Mouse (Mus musculus): Measurements from ENCODE around the gene Gsta3. TPM values are rescaled to one million over a fixed set of nuclear protein-coding genes. Genes with fewer than 3 reads are reported as not detected.
"Not testable (repeated sequence)": the region's sequence is repeated elsewhere in the genome, so short reads cannot be mapped to it uniquely, and the experiment has no call there.

Gene Gsta3
- polyA plus RNA-seq, 2 experiments = 1.6 to 1.8 TPM

GRCm38 (mm10) chr1:21227756-21228395, 12.5 kb upstream of the Gsta3 start:
- no peak for TF ChIP-seq POLR2A (IDR thresholded peaks at IDR 0.05; ENCODE audit: borderline replicate concordance, extremely low read depth, insufficient read depth, insufficient read length)
- H3K4me2 ChIP-seq (replicated peaks; ENCODE audit: low read depth, low read length, severe bottlenecking) = no peak overlapping the region
- H3K4me1 ChIP-seq (ENCODE audit: control insufficient read depth, insufficient read depth, low read length) = no peaks in the 10 kb centered on the region
- H3K27ac ChIP-seq (replicated peaks; ENCODE audit: low read depth, low read length) = no peak overlapping the region
- 84% methylated on average over 6 of the region's 6 CpGs for WGBS
- DNase-seq (ENCODE audit: low spot score) = no peak
- no peaks in the 10 kb centered on the region for H3K36me3 ChIP-seq (ENCODE audit: control insufficient read depth, insufficient read depth, low read length)
- H3K4me3 ChIP-seq (replicated peaks; ENCODE audit: low read length) = no peak overlapping the region
- H3K9me3 ChIP-seq (ENCODE audit: control insufficient read depth, low read length) = no peaks in the 10 kb centered on the region
- H3K27me3 ChIP-seq (ENCODE audit: control insufficient read depth, insufficient read depth, low read length) = no peaks in the 10 kb centered on the region
- no peak for ATAC-seq (ENCODE audit: low FRiP score, low read depth)
- no peak overlapping the region for H3K9ac ChIP-seq (ENCODE audit: low read depth, low read length, severe bottlenecking)

- H3K9ac ChIP-seq (ENCODE audit: low read depth, low read length, severe bottlenecking); H3K4me2 ChIP-seq (replicated peaks; ENCODE audit: low read depth, low read length, severe bottlenecking); H3K4me3 ChIP-seq (replicated peaks; ENCODE audit: low read length); H3K36me3 ChIP-seq (ENCODE audit: control insufficient read depth, insufficient read depth, low read length); H3K27ac ChIP-seq (replicated peaks; ENCODE audit: low read depth, low read length); DNase-seq (ENCODE audit: low spot score); H3K9me3 ChIP-seq (ENCODE audit: control insufficient read depth, low read length); H3K27me3 ChIP-seq (ENCODE audit: control insufficient read depth, insufficient read depth, low read length); ATAC-seq (ENCODE audit: low FRiP score, low read depth); H3K4me1 ChIP-seq (ENCODE audit: control insufficient read depth, insufficient read depth, low read length): not testable (repeated sequence)
- 80% methylated on average over 15 of the region's 15 CpGs for WGBS
These were observed 11.4 kb upstream of the Gsta3 start for GRCm38 (mm10) chr1:21228740-21229722.

DNA sequence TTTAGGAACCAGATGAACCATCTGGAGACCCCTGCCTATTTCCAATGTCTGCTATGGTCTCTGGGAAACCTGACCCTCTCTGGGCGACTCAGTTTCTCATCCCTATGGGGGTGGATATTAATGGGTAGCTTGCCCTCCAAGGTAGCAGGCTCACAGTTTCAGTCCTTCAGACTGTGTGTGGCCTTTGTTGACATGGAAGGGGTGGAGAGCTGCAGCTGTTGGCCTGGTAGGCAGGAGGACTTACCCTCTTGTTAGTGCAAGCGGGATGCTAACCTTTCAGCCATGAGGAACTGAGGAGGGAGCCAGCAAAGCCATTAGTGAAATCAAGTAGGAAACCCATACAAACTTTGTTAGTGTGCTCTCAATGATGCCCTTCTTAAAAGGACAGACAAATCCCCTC, 10.0 kb upstream of the Gsta3 start:
- Histone ChIP-seq H3K27ac (replicated peaks; ENCODE audit: low read depth, low read length) (no peak overlapping the region), H3K9ac (ENCODE audit: low read depth, low read length, severe bottlenecking) (no peak overlapping the region), H3K36me3 (ENCODE audit: control insufficient read depth, insufficient read depth, low read length) (no peaks in the 10 kb centered on the region), H3K4me3 (replicated peaks; ENCODE audit: low read length) (no peak overlapping the region), H3K4me2 (replicated peaks; ENCODE audit: low read depth, low read length, severe bottlenecking) (no peak overlapping the region), H3K4me1 (ENCODE audit: control insufficient read depth, insufficient read depth, low read length) (no peaks in the 10 kb centered on the region), H3K27me3 (ENCODE audit: control insufficient read depth, insufficient read depth, low read length) (no peaks in the 10 kb centered on the region), H3K9me3 (ENCODE audit: control insufficient read depth, low read length) (no peaks in the 10 kb centered on the region)
- TF ChIP-seq POLR2A (IDR thresholded peaks at IDR 0.05; ENCODE audit: borderline replicate concordance, extremely low read depth, insufficient read depth, insufficient read length) = no peak
- ATAC-seq (ENCODE audit: low FRiP score, low read depth) (no peak), DNase-seq (ENCODE audit: low spot score) (no peak)
- 70% methylated on average over 2 of the region's 2 CpGs for WGBS

GRCm38 (mm10) chr1:21231744-21232464, 8.5 kb upstream of the Gsta3 start:
- 55% methylated on average over 5 of the region's 5 CpGs for WGBS
- TF ChIP-seq POLR2A (IDR thresholded peaks at IDR 0.05; ENCODE audit: borderline replicate concordance, extremely low read depth, insufficient read depth, insufficient read length) = no peak
- no peaks in the 10 kb centered on the region for H3K27me3 ChIP-seq (ENCODE audit: control insufficient read depth, insufficient read depth, low read length)
- no peaks in the 10 kb centered on the region for H3K9me3 ChIP-seq (ENCODE audit: control insufficient read depth, low read length)
- no peak overlapping the region for H3K27ac ChIP-seq (replicated peaks; ENCODE audit: low read depth, low read length)
- H3K4me3 ChIP-seq (replicated peaks; ENCODE audit: low read length) = no peak overlapping the region
- H3K4me2 ChIP-seq (replicated peaks; ENCODE audit: low read depth, low read length, severe bottlenecking) = no peak overlapping the region
- H3K9ac ChIP-seq (ENCODE audit: low read depth, low read length, severe bottlenecking) = no peak overlapping the region
- ATAC-seq (ENCODE audit: low FRiP score, low read depth) (no peak), DNase-seq (ENCODE audit: low spot score) (no peak)
- H3K4me1 ChIP-seq (ENCODE audit: control insufficient read depth, insufficient read depth, low read length) = no peaks in the 10 kb centered on the region
- H3K36me3 ChIP-seq (ENCODE audit: control insufficient read depth, insufficient read depth, low read length) = no peaks in the 10 kb centered on the region

GRCm38 (mm10) chr1:21232516-21232915, 7.9 kb upstream of the Gsta3 start:
- TF ChIP-seq POLR2A (IDR thresholded peaks at IDR 0.05; ENCODE audit: borderline replicate concordance, extremely low read depth, insufficient read depth, insufficient read length) = no peak
- Histone ChIP-seq H3K27ac (replicated peaks; ENCODE audit: low read depth, low read length) (no peak overlapping the region), H3K9me3 (ENCODE audit: control insufficient read depth, low read length) (no peaks in the 10 kb centered on the region), H3K4me1 (ENCODE audit: control insufficient read depth, insufficient read depth, low read length) (no peaks in the 10 kb centered on the region), H3K36me3 (ENCODE audit: control insufficient read depth, insufficient read depth, low read length) (no peaks in the 10 kb centered on the region), H3K4me3 (replicated peaks; ENCODE audit: low read length) (no peak overlapping the region), H3K9ac (ENCODE audit: low read depth, low read length, severe bottlenecking) (no peak overlapping the region), H3K27me3 (ENCODE audit: control insufficient read depth, insufficient read depth, low read length) (no peaks in the 10 kb centered on the region), H3K4me2 (replicated peaks; ENCODE audit: low read depth, low read length, severe bottlenecking) (no peak overlapping the region)
- ATAC-seq (ENCODE audit: low FRiP score, low read depth) (no peak), DNase-seq (ENCODE audit: low spot score) (no peak)
- 55% methylated on average over 1 of the region's 1 CpGs for WGBS
